Mouse (Mus musculus) lung, postnatal 0 days (tissue): ENCODE data around the gene Arpp21. TPM values are rescaled to one million over a fixed set of nuclear protein-coding genes. Genes with fewer than 3 reads are reported as not detected.

ENCODE experiments used
- ATAC-seq: fragments of 200-750 bp; cut with Nextera tagmentation; 2 replicates; pipeline ENCODE4 v1.8.0; 2017; ENCODE audit warnings: moderate library complexity
- DNase-seq: peaks from one replicate; pipeline ENCODE4 v3.0.0-alpha.2; 2016; ENCODE audit warnings: low spot score
- H3K27ac ChIP-seq: fragments of 300-500 bp; sonication (generic); 2 replicates; pipeline ENCODE4 v1.5.1; 2014; ENCODE audit warnings: antibody characterized with exemption, mild to moderate bottlenecking, low read length, mixed read lengths
- H3K27me3 ChIP-seq: fragments of 300-500 bp; sonication (generic); replicated peaks from 2 replicates; pipeline ENCODE4 v1.6.1; 2014; ENCODE audit warnings: low read length, mixed read lengths; ENCODE audit not compliant: insufficient read depth
- H3K36me3 ChIP-seq: fragments of 300-500 bp; sonication (generic); 2 replicates; pipeline ENCODE4 v1.6.1; 2014; ENCODE audit warnings: low read length, mixed read lengths; ENCODE audit not compliant: insufficient read depth
- H3K4me1 ChIP-seq: fragments of 300-500 bp; sonication (generic); 2 replicates; pipeline ENCODE4 v1.6.1; 2014; ENCODE audit warnings: antibody characterized with exemption, low read depth, low read length, mixed read lengths; ENCODE audit not compliant: insufficient read depth
- H3K4me2 ChIP-seq: fragments of 300-500 bp; sonication (generic); replicated peaks from 2 replicates; pipeline ENCODE4 v1.6.1; 2014; ENCODE audit warnings: low read depth, mild to moderate bottlenecking, low read length, moderate library complexity, mixed read lengths
- H3K4me3 ChIP-seq: fragments of 300-500 bp; sonication (generic); 2 replicates; pipeline ENCODE4 v1.5.1; 2014; ENCODE audit warnings: low read depth, low read length
- H3K9ac ChIP-seq: fragments of 300-500 bp; sonication (generic); replicated peaks from 2 replicates; pipeline ENCODE4 v1.6.1; 2014; ENCODE audit warnings: low read depth, mild to moderate bottlenecking
- H3K9me3 ChIP-seq: fragments of 300-500 bp; sonication (generic); 2 replicates; pipeline ENCODE4 v1.6.1; 2016; ENCODE audit warnings: low read length, mixed read lengths
- CTCF ChIP-seq: IDR thresholded peaks from 2 replicates; pipeline ENCODE4 v1.5.1; 2016; ENCODE audit warnings: antibody characterized with exemption, mild to moderate bottlenecking
- EP300 ChIP-seq: IDR thresholded peaks from 2 replicates; pipeline ENCODE4 v1.6.1; 2016; ENCODE audit warnings: antibody characterized with exemption, mild to moderate bottlenecking, control low read depth
- WGBS: fragments of 180-500 bp; shearing (Covaris S2); extraction: QIAGEN DNeasy Blood & Tissue Kit; methylation state at CpG from one replicate; pipeline ENCODE4 v1.1.7; 2014; 5-methylcytosine and 5-hydroxymethylcytosine counted together
- polyA plus RNA-seq: library from polyadenylated mRNA; unstranded; fragments of >200 nt; fragmentation: Nextera tagmentation; extraction: Ambion mirVana; gene quantifications from 2 replicates; pipeline ENCODE4 v1.2.1, GENCODE M21; 2015

Arpp21 gene
- polyA plus RNA-seq, 1 experiment from 2014 or later, result not detected

GRCm38 (mm10) chr9:112152762-112153161 is 83.0 kb downstream of the Arpp21 start:
- TF ChIP-seq EP300 (no peak), CTCF (no peak)

GRCm38 (mm10) chr9:112151177-112151576 is 84.6 kb downstream of the Arpp21 start:
- TF ChIP-seq EP300 (no peak), CTCF (no peak)
- H3K4me3 ChIP-seq, result no peak overlapping the region
- H3K4me2 ChIP-seq, result no peak overlapping the region
- H3K36me3 ChIP-seq, result no peaks in the 10 kb centered on the region
- no peaks in the 10 kb centered on the region for H3K9me3 ChIP-seq
- 60% methylated on average over 5 of the region's 5 CpGs for WGBS
- H3K27me3 ChIP-seq, result no peaks in the 10 kb centered on the region
- no peak overlapping the region for H3K9ac ChIP-seq
- ATAC-seq, result no peak
- no peak overlapping the region for H3K27ac ChIP-seq
- H3K4me1 ChIP-seq, result no peaks in the 10 kb centered on the region
- no peak for DNase-seq

More at GRCm38 (mm10) chr9:112152762-112153161, 83.0 kb downstream of the Arpp21 start:
- Histone ChIP-seq H3K27me3 (no peaks in the 10 kb centered on the region), H3K9ac (no peak overlapping the region), H3K4me3 (no peak overlapping the region), H3K4me2 (no peak overlapping the region), H3K27ac (no peak overlapping the region), H3K4me1 (no peaks in the 10 kb centered on the region), H3K9me3 (no peaks in the 10 kb centered on the region), H3K36me3 (no peaks in the 10 kb centered on the region)
- DNase-seq (no peak), ATAC-seq (no peak)
- WGBS, result 87% methylated on average over 2 of the region's 2 CpGs

GRCm38 (mm10) chr9:112140658-112141057 is 95.1 kb downstream of the Arpp21 start:
- TF ChIP-seq EP300 (no peak), CTCF (no peak)
- no peaks in the 10 kb centered on the region for H3K9me3 ChIP-seq
- 59% methylated on average over 8 of the region's 8 CpGs for WGBS
- no peak overlapping the region for H3K4me2 ChIP-seq
- no peaks in the 10 kb centered on the region for H3K36me3 ChIP-seq
- no peaks in the 10 kb centered on the region for H3K27me3 ChIP-seq
- no peak overlapping the region for H3K9ac ChIP-seq
- no peaks in the 10 kb centered on the region for H3K4me1 ChIP-seq
- no peak for DNase-seq
- no peak overlapping the region for H3K27ac ChIP-seq
- no peak overlapping the region for H3K4me3 ChIP-seq
- ATAC-seq, result no peak

- TF ChIP-seq EP300 (0 out of 2 replicates have a peak, but pooled peaks have one; percentile 10), CTCF (peak; percentile 9; the same call in 1 of the 2 replicates)
- peak; percentile 85 for ATAC-seq
Measured at GRCm38 (mm10) chr9:112137820-112138219, 97.9 kb downstream of the Arpp21 start.

GRCm38 (mm10) chr9:112130812-112131211 is 104.9 kb downstream of the Arpp21 start:
- whole genome bisulfite sequencing, result 48% methylated on average over 3 of the region's 3 CpGs
- no peak overlapping the region for H3K4me3 ChIP-seq
- H3K27ac ChIP-seq, result no peak overlapping the region
- DNase-seq (no peak), ATAC-seq (no peak)
- no peaks in the 10 kb centered on the region for H3K27me3 ChIP-seq
- no peak for TF ChIP-seq CTCF
- TF ChIP-seq EP300, result no peak
- H3K4me2 ChIP-seq, result no peak overlapping the region
- H3K36me3 ChIP-seq, result no peaks in the 10 kb centered on the region
- no peaks in the 10 kb centered on the region for H3K4me1 ChIP-seq
- no peaks in the 10 kb centered on the region for H3K9me3 ChIP-seq
- no peak overlapping the region for H3K9ac ChIP-seq

More at GRCm38 (mm10) chr9:112137820-112138219, 97.9 kb downstream of the Arpp21 start:
- Histone ChIP-seq H3K9me3 (no peaks in the 10 kb centered on the region), H3K36me3 (no peaks in the 10 kb centered on the region), H3K4me3 (no peak overlapping the region), H3K4me2 (no peak overlapping the region), H3K27me3 (no peaks in the 10 kb centered on the region), H3K4me1 (no peaks in the 10 kb centered on the region), H3K27ac (no peak overlapping the region), H3K9ac (no peak overlapping the region)
- DNase-seq, result peak; percentile 71

GRCm38 (mm10) chr9:112124667-112125066 is 111.1 kb downstream of the Arpp21 start:
- TF ChIP-seq EP300 (no peak), CTCF (no peak)
- H3K27me3 ChIP-seq, result no peaks in the 10 kb centered on the region
- no peak for DNase-seq
- ATAC-seq, result no peak
- 23% methylated on average over 10 of the region's 10 CpGs for WGBS
- no peak overlapping the region for H3K4me2 ChIP-seq
- H3K9ac ChIP-seq, result no peak overlapping the region
- H3K36me3 ChIP-seq, result no peaks in the 10 kb centered on the region
- H3K4me1 ChIP-seq, result no peaks in the 10 kb centered on the region
- H3K4me3 ChIP-seq, result no peak overlapping the region
- no peaks in the 10 kb centered on the region for H3K9me3 ChIP-seq
- no peak overlapping the region for H3K27ac ChIP-seq

- DNase-seq (no peak), ATAC-seq (no peak)
- no peaks in the 10 kb centered on the region for H3K36me3 ChIP-seq
- WGBS, result 57% methylated on average over 4 of the region's 4 CpGs
- TF ChIP-seq EP300, result no peak
- TF ChIP-seq CTCF, result no peak
- no peaks in the 10 kb centered on the region for H3K27me3 ChIP-seq
- H3K9ac ChIP-seq, result no peak overlapping the region
- no peak overlapping the region for H3K27ac ChIP-seq
- H3K4me3 ChIP-seq, result no peak overlapping the region
- H3K9me3 ChIP-seq, result no peaks in the 10 kb centered on the region
- H3K4me1 ChIP-seq, result no peaks in the 10 kb centered on the region
- H3K4me2 ChIP-seq, result no peak overlapping the region
Measured at GRCm38 (mm10) chr9:112124184-112124583, 111.6 kb downstream of the Arpp21 start.
